Mouse (Mus musculus) hindbrain, postnatal 0 days (tissue): ENCODE data around the gene Agbl4. TPM values are rescaled to one million over a fixed set of nuclear protein-coding genes. Genes with fewer than 3 reads are reported as not detected.

Experiments
- ATAC-seq: fragments of 200-750 bp; cut with Nextera tagmentation; 2 replicates; pipeline ENCODE4 v1.8.0; 2017; ENCODE audit warnings: mild to moderate bottlenecking, moderate TSS enrichment, moderate library complexity
- DNase-seq: peaks from one replicate; pipeline ENCODE4 v3.0.0-alpha.2; 2015; ENCODE audit warnings: low spot score
- H3K27ac ChIP-seq: fragments of 300-500 bp; sonication (generic); 2 replicates; pipeline ENCODE4 v1.5.1; 2014; ENCODE audit warnings: mild to moderate bottlenecking
- H3K27me3 ChIP-seq: fragments of 300-500 bp; sonication (generic); 2 replicates; pipeline ENCODE4 v1.6.1; 2014; ENCODE audit warnings: low read length, mixed read lengths; ENCODE audit not compliant: insufficient read depth
- H3K36me3 ChIP-seq: fragments of 300-500 bp; sonication (generic); 2 replicates; pipeline ENCODE4 v1.6.1; 2014; ENCODE audit warnings: low read length, mixed read lengths; ENCODE audit not compliant: insufficient read depth
- H3K4me1 ChIP-seq: fragments of 300-500 bp; sonication (generic); 2 replicates; pipeline ENCODE4 v1.6.1; 2014; ENCODE audit warnings: antibody characterized with exemption, low read length, mixed read lengths; ENCODE audit not compliant: insufficient read depth
- H3K4me2 ChIP-seq: fragments of 300-500 bp; sonication (generic); 2 replicates; pipeline ENCODE4 v1.6.1; 2014; ENCODE audit warnings: low read depth, mild to moderate bottlenecking, low read length, moderate library complexity, mixed read lengths
- H3K4me3 ChIP-seq: fragments of 300-500 bp; sonication (generic); 2 replicates; pipeline ENCODE4 v1.5.1; 2014; ENCODE audit warnings: low read length
- H3K9ac ChIP-seq: fragments of 300-500 bp; sonication (generic); replicated peaks from 2 replicates; pipeline ENCODE4 v1.6.1; 2014; ENCODE audit warnings: mild to moderate bottlenecking, low read length, moderate library complexity, mixed read lengths
- H3K9me3 ChIP-seq: fragments of 300-500 bp; sonication (generic); 2 replicates; pipeline ENCODE4 v1.6.1; 2016; ENCODE audit warnings: low read length, mixed read lengths
- CTCF ChIP-seq: IDR thresholded peaks from 2 replicates; pipeline ENCODE4 v1.5.1; 2016; ENCODE audit warnings: antibody characterized with exemption, control low read depth, low read depth
- WGBS: fragments of 180-500 bp; shearing (Covaris S2); extraction: QIAGEN DNeasy Blood & Tissue Kit; methylation state at CpG from one replicate; pipeline ENCODE4 v1.1.7; 2014; 5-methylcytosine and 5-hydroxymethylcytosine counted together
- polyA plus RNA-seq: library from polyadenylated mRNA; unstranded; fragments of >200 nt; fragmentation: Nextera tagmentation; extraction: Ambion mirVana; gene quantifications from 2 replicates; pipeline ENCODE4 v1.2.1, GENCODE M21; 2015
- total RNA-seq: library from RNA; depleted of rRNA; stranded (reverse); fragments of >200 nt; gene quantifications from 2 replicates; pipeline ENCODE4 v1.2.3, GENCODE M21; 2014

Gene Agbl4
- total and polyA plus RNA-seq, 2 experiments from 2014 or later: 2.8 to 3.9 TPM

DNA sequence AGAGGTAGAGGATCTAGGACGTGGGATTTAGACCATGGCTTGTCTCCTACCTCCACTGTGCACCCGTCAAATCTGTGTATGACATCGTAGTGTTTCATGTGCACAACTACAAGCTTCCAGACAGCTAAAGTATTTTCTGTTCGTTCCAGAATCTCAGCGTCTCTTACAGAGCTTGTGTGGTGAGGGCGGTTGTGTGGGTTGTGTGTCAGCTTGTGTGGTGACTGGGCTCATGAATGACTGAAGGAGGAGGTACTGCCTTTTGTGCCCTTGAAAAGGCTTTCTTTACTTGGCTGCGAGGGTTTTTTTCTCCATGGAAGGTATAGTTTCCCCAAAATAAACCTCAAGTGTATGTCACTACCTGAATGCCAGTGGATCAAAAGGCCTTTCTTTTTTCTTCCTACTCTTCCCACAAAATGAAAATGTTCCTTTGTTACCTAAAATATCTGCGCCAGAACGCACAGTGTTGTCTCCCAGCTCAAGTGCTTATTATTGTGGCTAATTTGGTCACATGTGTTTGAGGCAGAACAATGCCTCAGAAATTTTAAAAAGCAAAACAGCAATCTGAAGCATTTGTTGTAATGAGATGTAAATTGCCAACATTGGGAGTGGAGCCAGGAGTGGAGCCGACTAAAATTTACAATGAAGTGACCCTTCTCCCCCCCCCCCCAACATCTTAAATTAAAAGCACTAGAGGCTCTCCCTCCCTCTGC lies 1046.6 kb downstream of the Agbl4 start:
- WGBS: 25% methylated on average over 10 of the region's 10 CpGs
- no peak overlapping the region for H3K4me3 ChIP-seq
- H3K9me3 ChIP-seq: no peaks in the 10 kb centered on the region
- no peaks in the 10 kb centered on the region for H3K27me3 ChIP-seq
- no peak for TF ChIP-seq CTCF
- H3K4me2 ChIP-seq: no peak overlapping the region
- peaks cover 6% of the 10 kb centered on the region; the same call in 1 of the 2 replicates for H3K4me1 ChIP-seq
- ATAC-seq: peak; percentile 44
- H3K9ac ChIP-seq: no peak overlapping the region
- no peaks in the 10 kb centered on the region; the same call in 1 of the 2 replicates for H3K36me3 ChIP-seq
- H3K27ac ChIP-seq: peak overlapping the region; percentile 66
- peak; percentile 14 for DNase-seq

DNA sequence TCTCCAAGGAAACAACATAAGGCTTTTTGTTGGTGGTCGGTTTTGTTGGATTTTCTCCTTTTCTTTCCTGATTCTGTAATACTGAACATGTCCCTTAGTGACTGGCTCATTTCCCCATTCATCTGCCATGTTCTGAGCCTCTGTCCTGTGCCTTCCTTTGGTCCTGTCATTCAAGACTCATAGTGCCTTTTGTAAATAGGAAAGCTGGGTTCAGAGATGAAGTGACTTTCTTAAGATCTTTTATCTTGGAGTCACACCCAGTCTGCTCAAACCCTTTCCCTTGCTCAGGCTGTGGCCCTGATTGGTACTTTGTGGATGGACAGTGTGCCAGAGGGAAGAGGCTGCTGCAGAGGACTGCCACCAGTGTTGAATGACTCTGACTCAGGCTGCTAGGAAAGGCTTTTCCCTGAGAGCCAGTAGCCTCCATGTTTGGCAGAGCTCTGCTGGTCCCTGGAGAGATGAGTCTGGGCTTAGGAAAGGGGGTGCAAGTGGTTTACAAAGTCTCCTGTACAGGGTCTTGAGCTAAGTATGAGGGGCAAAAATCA lies 1047.2 kb downstream of the Agbl4 start:
- H3K9me3 ChIP-seq: no peaks in the 10 kb centered on the region
- H3K4me2 ChIP-seq: no peak overlapping the region
- no peak overlapping the region for H3K9ac ChIP-seq
- TF ChIP-seq CTCF: no peak
- DNase-seq: peak; percentile 62
- no peaks in the 10 kb centered on the region; the same call in 1 of the 2 replicates for H3K36me3 ChIP-seq
- peak; percentile 81 for ATAC-seq
- H3K4me3 ChIP-seq: no peak overlapping the region
- WGBS: 5% methylated on average over 1 of the region's 1 CpGs
- H3K27ac ChIP-seq: peak overlapping the region; percentile 66
- H3K4me1 ChIP-seq: peaks cover 6% of the 10 kb centered on the region; the same call in 1 of the 2 replicates
- H3K27me3 ChIP-seq: no peaks in the 10 kb centered on the region

DNA sequence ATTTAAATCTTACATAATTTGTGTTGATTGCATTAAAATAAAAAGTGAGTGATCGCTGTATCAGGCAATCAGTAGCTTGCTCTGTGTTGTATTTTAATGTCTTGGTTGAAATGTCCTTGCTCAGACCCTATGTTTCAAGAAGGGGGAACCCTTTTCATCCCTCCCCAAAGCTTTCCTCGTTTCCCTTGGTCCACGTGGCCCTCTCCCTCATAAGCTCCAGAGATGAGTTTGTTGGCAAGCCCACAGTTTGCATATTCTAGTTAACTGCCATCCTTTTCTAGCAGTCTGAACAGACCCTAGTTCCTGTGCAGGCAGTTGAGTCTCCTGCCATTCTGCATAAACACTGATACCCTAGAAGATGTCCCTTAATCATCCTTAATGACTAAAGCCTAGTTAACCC lies 1050.5 kb downstream of the Agbl4 start:
- Histone ChIP-seq H3K4me2 (no peak overlapping the region), H3K4me1 (peaks cover 6% of the 10 kb centered on the region; the same call in 1 of the 2 replicates), H3K4me3 (no peak overlapping the region), H3K27me3 (no peaks in the 10 kb centered on the region), H3K27ac (no peak overlapping the region), H3K9me3 (no peaks in the 10 kb centered on the region), H3K9ac (no peak overlapping the region), H3K36me3 (no peaks in the 10 kb centered on the region; the same call in 1 of the 2 replicates)
- no peak for TF ChIP-seq CTCF
- no peak for DNase-seq
- no peak for ATAC-seq
- WGBS: 82% methylated on average over 3 of the region's 3 CpGs

DNA sequence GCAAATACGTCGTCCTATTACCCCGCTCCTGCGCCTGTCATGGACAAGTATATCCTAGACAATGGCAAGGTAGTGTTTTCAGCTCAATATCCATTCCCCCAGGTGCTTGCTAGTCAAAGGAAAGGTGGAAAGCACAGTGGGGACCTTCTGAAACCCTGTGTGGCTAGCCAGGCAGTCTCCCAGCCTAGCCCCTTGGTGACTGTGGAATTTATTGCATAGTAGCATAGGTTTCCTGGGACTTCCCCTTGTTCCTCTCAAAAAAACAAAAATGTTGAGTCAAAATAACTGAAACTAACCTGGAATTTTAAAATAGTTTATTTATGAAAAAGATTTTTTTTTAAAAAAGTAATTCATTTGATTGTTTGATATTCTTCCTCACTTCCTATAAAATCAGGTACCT lies 1051.1 kb downstream of the Agbl4 start:
- WGBS: 97% methylated on average over 4 of the region's 4 CpGs
- no peak overlapping the region for H3K4me3 ChIP-seq
- H3K9ac ChIP-seq: no peak overlapping the region
- H3K36me3 ChIP-seq: no peaks in the 10 kb centered on the region; the same call in 1 of the 2 replicates
- H3K4me2 ChIP-seq: no peak overlapping the region
- H3K9me3 ChIP-seq: no peaks in the 10 kb centered on the region
- no peak overlapping the region for H3K27ac ChIP-seq
- peaks cover 5% of the 10 kb centered on the region; the same call in 1 of the 2 replicates for H3K4me1 ChIP-seq
- DNase-seq (no peak), ATAC-seq (no peak)
- H3K27me3 ChIP-seq: no peaks in the 10 kb centered on the region
- TF ChIP-seq CTCF: no peak

DNA sequence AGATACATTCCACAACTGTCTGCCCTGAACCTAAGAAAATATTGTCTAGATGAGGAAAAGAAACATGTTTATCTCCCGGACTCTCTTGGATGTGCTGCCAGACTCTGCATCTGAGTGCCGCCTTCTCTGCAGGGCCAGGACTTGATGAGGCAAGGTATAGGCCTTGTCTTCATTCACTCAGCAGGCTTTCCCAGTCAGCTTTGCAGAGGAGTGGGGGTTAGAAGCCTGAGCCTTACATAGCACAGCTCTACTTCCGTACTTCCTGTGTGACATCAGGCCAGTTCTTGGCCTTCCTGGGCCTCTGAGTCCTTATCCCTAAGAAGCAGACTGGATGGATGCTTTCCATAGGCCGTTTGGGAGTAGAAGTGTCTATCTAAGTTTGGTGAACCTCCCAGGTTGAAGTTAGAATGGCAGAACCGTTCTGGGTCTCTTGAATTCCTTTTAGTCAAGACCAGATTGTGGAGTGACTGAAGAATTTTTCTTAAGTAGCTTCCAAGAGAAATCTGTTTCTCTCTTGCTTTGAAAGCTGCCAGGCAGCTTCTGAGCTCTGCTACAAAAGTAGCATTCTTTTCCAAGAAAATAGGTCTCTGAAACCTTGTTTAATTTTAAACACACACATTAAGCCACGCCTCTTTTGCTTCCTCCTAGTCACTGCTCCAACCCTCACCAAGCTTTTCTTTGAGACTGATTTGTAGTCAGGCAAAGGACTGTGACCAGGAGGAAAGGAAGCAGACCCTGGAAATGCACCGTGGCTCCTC lies 1052.2 kb downstream of the Agbl4 start:
- Histone ChIP-seq H3K9me3 (no peaks in the 10 kb centered on the region), H3K36me3 (no peaks in the 10 kb centered on the region; the same call in 1 of the 2 replicates), H3K27me3 (no peaks in the 10 kb centered on the region), H3K9ac (no peak overlapping the region), H3K4me2 (no peak overlapping the region), H3K27ac (no peak overlapping the region), H3K4me3 (no peak overlapping the region), H3K4me1 (no peaks in the 10 kb centered on the region)
- WGBS: 70% methylated on average over 7 of the region's 7 CpGs
- DNase-seq (no peak), ATAC-seq (no peak)
- no peak for TF ChIP-seq CTCF

DNA sequence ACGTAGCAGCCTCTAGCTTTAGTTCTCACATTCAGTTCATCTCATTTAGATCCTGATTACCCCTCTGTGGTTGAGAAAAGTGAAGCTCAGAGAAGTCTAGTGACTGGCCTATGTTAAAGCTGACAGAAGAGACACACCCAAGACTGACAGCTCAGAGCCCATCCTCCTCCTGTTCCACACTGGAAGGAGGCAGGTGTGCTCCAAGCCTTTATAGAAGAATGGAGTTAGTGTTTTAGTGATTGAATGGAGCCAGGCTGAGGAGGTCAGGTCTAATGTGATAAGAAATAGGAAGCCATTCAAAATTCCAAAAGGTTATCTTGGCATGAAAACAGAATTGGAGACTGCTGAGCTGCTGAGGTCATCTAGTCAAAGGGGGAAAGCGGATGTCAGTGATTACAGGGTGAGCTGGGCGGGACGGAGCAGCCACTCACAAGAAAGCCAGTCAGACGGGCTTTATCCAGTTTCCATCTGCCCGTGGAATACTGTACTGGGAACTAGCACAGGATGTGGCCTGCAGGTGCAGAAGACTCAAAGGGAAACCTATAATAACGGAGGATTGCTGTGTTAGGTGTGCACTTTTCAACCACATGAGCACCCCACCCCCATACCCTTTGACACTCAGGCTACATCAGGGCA lies 1053.9 kb downstream of the Agbl4 start:
- no peak overlapping the region for H3K4me3 ChIP-seq
- DNase-seq (no peak), ATAC-seq (0 out of 2 replicates have a peak, but pooled peaks have one; percentile 19)
- H3K27me3 ChIP-seq: no peaks in the 10 kb centered on the region
- WGBS: 76% methylated on average over 7 of the region's 7 CpGs
- H3K4me2 ChIP-seq: no peak overlapping the region
- no peaks in the 10 kb centered on the region for H3K4me1 ChIP-seq
- TF ChIP-seq CTCF: no peak
- no peak overlapping the region for H3K9ac ChIP-seq
- no peaks in the 10 kb centered on the region for H3K9me3 ChIP-seq
- no peak overlapping the region for H3K27ac ChIP-seq
- no peaks in the 10 kb centered on the region; the same call in 1 of the 2 replicates for H3K36me3 ChIP-seq
